Mouse (Mus musculus) heart, adult 2 months (tissue): ENCODE data around the gene Gnl2.

Experiments
- CTCF ChIP-seq: fragments of 200-600 bp; IDR thresholded peaks from 2 replicates; pipeline ENCODE4 v1.8.1; 2022; ENCODE audit warnings: antibody characterized with exemption, mild to moderate bottlenecking, moderate library complexity
- POLR2A ChIP-seq: fragments of 200-500 bp; IDR thresholded peaks from 2 replicates; pipeline ENCODE4 v1.6.1; 2011; ENCODE audit warnings: mild to moderate bottlenecking, low read depth, low read length, control low read depth; ENCODE audit not compliant: insufficient read depth

- TF ChIP-seq POLR2A (no peak), CTCF (no peak)
Observed at GRCm38 (mm10) chr4:124968711-124969110, 47.7 kb upstream of the Gnl2 start.
